Mouse (Mus musculus) lung, postnatal 4 days (tissue): ENCODE results near the gene Meis2.

Source experiments
- DNase-seq, 2 experiments: peaks; one replicate each; pipeline ENCODE4 v3.0.0; 2021

Meis2 gene

DNA sequence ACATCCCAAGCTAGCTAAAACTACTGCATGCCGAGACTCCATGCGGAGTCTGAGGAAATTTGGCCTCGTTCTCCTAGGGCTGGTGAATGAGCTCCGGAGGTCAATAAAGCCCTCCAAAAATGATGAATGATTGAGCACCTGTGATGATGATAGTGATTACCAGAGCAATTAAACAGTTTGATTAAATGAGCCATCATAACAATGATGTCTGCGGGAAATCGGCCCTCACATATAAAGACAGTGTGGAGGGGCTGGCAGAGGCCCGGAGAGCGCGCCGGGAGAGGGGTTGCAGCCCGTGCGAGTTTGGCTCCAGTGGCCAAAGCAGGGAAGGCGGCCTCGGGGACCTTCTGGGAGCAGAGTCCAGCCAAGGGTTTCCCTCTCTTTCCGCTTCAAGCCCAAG, 2.1 kb upstream of the Meis2 start:
- DNase-seq = peak; percentile 26 to 36

GRCm38 (mm10) chr2:116067065-116067497, 1.4 kb upstream of the Meis2 start:
- DNase-seq = peak; percentile 84 to 90

- DNase-seq = peak; percentile 50 to 65
Observed at GRCm38 (mm10) chr2:116066057-116066941, 660 bp upstream of the Meis2 start.

- DNase-seq = no peak
Observed at GRCm38 (mm10) chr2:116065057-116065456, 582 bp downstream of the Meis2 start.

DNA sequence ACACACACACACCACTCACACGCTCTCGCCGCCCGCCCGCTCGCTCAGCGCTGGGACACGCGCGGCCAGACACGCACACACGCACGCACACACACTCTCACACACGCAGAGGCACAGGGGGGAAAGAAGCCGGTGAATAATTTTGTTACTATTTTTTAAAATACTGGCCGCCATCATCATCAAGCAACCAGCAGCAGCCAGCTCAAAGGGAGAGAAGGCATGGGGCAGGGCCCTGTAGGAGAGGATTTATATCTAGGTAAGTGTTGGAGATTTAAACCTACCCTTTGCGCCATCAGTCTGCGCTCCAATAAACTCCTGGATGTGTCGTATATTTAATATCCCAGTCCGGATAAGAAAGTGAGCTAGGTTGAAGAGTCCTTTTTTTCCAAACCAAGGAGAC, 1.1 kb downstream of the Meis2 start:
- DNase-seq = peak in 1 of 2 experiments; percentile 49

DNA sequence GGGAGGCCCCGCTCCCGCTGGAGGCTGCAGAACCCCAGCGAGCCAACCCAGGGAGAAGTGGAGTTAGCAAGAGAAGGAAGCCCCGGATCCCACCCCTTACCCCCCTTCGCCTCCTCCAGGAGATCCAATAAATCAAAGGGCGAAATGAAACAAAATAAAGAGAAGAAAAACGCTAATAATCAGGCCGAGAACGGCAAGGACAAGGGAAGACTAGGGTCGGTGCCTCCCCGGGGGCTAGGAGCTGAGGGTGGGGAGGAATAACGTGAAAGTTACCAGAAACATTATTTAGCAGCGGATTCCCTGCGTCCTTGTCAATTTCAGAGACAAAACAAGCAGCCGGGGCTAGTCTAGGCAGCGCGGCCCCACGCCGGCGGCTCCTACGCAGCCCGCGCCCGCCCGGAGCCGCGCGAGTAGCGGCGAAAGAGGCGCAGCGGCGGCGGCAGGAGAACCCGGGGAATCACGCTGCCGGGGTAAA, 1.8 kb downstream of the Meis2 start:
- DNase-seq = peak; percentile 44 to 62

DNA sequence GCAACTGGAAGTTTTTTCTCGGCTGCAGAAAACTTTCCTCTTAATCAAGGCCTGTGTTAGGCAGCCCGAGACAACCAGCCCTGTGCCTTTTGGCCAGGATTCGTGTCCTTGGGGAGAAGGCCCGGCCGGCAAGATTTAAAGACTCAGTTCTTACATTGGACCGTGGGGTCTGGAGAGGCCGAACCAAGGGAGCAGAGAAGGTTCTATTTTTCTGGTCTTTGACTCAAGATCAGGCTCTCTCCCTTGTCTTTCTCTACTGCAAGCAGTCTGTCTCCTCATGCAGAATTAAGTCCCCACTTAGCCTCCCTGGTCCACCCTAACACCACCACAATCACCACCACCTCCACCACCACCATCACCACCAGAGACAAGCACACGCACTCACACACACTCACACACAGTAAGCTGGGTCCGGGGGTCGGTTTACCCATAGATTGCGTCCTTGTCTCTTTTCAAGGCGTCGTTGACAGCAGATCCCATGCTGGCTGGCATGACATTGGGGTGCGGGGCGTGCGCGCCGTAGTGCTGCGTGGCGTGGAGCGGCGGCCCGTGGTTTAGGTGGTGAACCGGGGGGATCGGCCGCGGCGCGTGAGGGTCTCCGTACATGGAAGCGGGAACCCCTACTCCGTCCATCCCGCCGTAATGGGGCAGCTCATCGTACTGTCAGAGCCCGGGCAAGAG, 2.7 kb downstream of the Meis2 start:
- peak; percentile 30 to 36 for DNase-seq

GRCm38 (mm10) chr2:116062251-116062651, 3.4 kb downstream of the Meis2 start:
- peak; percentile 51 to 67 for DNase-seq

DNA sequence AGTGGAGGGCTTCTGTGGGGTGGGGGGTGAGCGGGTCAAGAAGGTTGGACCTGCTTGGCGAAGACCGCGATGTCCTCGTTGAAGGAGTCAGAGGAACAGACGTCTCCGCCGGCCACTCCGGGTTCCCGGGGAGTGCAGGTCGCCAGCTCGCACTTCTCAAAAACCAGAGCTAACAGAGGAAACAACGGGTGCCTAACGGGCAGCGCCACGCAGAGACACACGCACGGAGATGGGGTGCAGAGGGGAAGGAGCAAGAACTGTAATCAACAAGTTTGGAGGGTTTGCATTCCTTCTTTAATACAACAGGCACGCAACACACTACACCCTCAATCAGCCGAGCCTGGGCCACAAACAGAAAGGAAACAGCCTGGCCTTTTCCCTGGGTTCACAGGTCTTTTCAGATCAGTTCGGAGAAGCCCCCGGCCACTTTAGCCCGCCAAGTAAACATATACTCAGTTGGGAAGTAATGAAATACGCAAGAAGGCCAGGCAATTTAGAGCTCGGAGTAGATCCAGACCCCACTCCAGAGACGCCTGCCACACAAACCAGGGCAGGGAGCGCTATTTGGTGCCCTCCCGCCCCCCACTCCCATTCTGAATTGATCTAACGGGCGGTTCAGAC, 4.1 kb downstream of the Meis2 start:
- peak; percentile 39 to 43 for DNase-seq

GRCm38 (mm10) chr2:116060701-116061400, 4.8 kb downstream of the Meis2 start:
- peak in 1 of 2 experiments; percentile 22 for DNase-seq

DNA sequence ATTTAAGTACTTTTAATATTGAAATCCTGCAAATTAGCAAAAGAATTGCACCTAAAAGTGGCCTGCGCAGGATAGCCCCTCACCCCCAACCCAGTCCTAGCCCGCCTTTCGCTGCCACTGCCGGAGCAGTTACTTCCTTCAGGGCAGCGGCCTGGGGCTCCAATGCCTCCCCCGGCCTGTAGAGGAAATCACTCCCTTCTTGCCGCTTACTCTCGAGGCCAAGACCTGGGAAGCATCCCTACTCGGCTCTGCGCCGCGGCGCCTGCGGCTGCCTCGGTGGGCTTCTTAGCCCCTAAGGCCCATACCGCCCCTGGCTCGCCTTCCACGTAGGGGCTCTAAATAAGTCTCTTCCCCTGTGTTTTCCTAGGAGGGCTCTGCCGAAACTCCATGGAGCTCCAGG, 5.4 kb downstream of the Meis2 start:
- peak; percentile 43 to 54 for DNase-seq

GRCm38 (mm10) chr2:116059661-116060060, 6.0 kb downstream of the Meis2 start:
- DNase-seq = no peak

- DNase-seq = no peak
Observed at GRCm38 (mm10) chr2:116059066-116059465, 6.6 kb downstream of the Meis2 start.

GRCm38 (mm10) chr2:116058511-116058910, 7.1 kb downstream of the Meis2 start:
- no peak for DNase-seq

DNA sequence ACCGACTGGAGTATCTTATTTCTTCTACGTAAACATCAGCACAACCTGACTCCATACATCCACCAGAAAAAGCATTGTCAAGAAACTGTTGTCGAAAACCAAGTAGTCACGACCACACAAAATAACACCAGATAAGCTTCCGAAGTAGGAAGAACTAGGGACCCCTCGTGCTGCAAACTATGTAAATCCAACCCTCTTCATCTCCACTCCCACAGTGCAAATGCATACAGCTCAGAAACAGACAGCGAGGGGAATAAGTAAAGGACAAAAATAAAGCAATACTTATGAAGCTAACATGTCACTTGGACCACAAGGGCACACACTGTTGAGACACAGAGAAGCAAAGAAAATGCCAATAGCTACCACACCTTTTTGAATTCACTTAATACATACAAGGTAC, 8.8 kb downstream of the Meis2 start:
- no peak for DNase-seq

GRCm38 (mm10) chr2:116055686-116056620, 9.7 kb downstream of the Meis2 start:
- DNase-seq = no peak

GRCm38 (mm10) chr2:116053931-116054330, 11.7 kb downstream of the Meis2 start:
- no peak for DNase-seq

GRCm38 (mm10) chr2:116052688-116053421, 12.8 kb downstream of the Meis2 start:
- DNase-seq = no peak

DNA sequence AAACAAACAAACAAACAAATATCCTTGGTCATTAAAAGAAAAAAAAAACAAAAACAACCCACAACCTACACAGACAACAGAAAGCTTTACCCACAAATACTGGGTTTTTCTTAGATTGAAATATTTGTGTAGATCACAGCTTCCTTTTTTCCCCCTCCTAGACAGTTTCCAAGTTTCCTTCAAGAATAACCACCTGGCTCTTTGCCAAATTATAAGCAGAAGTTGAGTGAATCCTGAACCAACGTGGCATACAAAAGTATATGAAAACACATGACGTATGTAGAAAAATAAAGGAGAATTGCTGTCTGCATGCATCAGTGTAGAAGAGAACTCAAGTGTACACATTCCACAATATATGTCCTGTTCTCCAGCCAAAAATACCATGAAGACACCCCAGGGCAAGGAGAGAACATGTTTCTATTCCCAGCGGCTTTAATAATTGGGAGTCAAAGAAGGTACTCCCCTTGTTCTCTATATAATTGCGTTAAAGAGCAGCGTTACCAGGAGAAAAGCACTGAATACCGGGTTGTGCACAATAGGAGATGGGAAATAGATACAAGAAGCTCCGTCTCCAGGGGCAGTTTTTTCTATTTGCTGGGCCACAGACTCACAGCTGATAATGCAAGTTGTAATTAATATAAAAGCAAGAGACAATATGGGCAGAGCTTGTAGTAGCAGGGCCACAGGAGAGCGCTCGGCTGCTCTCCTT, 13.6 kb downstream of the Meis2 start:
- no peak for DNase-seq

DNA sequence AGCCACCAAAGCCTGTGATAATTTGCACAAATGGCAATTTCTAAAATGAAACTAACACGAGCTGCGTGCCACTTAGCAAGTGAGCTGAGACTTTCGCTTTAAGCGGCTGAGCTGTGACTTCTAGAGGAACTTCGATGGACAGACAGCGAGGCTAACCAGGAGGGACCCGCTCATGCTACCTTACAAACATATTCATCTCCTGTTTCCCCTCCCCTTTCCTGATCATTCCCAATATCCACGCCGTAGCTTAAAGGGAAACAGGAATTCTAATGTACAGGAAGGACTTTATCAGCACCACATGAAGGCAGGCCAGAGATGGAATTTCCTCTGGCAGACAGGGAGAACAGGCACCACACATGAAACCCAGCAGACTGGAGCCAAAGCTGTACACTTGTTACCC, 15.9 kb downstream of the Meis2 start:
- no peak for DNase-seq
